22 mouse cellular contexts compared by ENCODE assay signal in the genomic region with DNA sequence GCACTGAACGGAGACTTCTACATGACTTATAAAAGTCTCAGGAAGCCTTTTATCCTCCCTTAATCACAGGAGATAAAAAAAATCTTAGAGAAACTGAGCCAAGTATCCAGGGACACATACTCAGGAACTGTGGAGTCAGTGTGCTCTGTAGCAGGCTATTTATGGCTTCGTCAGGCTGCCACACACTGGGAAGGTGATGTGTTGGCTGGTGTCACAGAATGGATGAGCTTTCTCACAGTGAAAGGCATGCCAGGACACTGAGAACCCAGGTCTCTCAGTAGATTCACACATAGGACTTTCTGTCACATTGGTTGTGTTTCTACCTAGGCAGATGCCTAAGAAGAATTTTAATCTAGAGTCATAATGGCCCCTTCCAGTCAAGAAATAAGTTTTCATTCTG. TPM values are rescaled to one million over a fixed set of nuclear protein-coding genes. Genes with fewer than 3 reads are reported as not detected.
A peak's percentile ranks its signal among the peaks of the same experiment; 100 is the strongest.
DNase-seq lines count a peak whose midpoint lies in the region; ATAC-seq lines count a peak whose summit lies in the region.
"Had no signal": no experiment of that assay in that cellular context is flagged by ENCODE, and none has a peak within 500 bp of the region (broad histone marks: within the 10 kb centered on the region; RNA-seq: fewer than 3 reads in every experiment).

No protein-coding gene starts in this region.

- no peak for DNase-seq in cerebellum, postnatal 4 days (ENCODE audit: low spot score in 2 of 2)
- DNase-seq in heart, embryonic 10.5 days (ENCODE audit: low spot score) = no peak
- peak; percentile 72 for DNase-seq in brain, adult 2 months (ENCODE audit: low read depth, low spot score)
- DNase-seq in cerebellum, postnatal 10 days = peak; percentile 42 to 54
- DNase-seq in forebrain, embryonic 11.5 days (ENCODE audit: low spot score) = no peak
- no peak for DNase-seq in thymus, postnatal 10 days (ENCODE audit: low spot score in 2 of 2)
- DNase-seq: thymus, postnatal 36 days had no signal

- H3K9me3 ChIP-seq in heart, embryonic 15.5 days (replicated peaks) = no peaks in the 10 kb centered on the region
- H3K9me3 ChIP-seq in heart, embryonic 10.5 days = no peaks in the 10 kb centered on the region
- no peaks in the 10 kb centered on the region for H3K9me3 ChIP-seq in forebrain, embryonic 11.5 days (ENCODE audit: control insufficient read depth, low read length)
- H3K9me3 ChIP-seq: forebrain, embryonic 13.5 days; hindbrain, embryonic 15.5 days; kidney, embryonic 15.5 days; liver, embryonic 15.5 days; midbrain, embryonic 15.5 days had no signal

- peaks cover 6% of the 10 kb centered on the region; the same call in 1 of the 2 replicates for H3K4me1 ChIP-seq in heart, embryonic 15.5 days (replicated peaks)
- H3K4me1 ChIP-seq in heart, embryonic 10.5 days = peaks cover 8% of the 10 kb centered on the region; the same call in 1 of the 2 replicates
- H3K4me1 ChIP-seq in forebrain, embryonic 11.5 days (replicated peaks; ENCODE audit: control insufficient read depth, insufficient read depth, low read length) = no peaks in the 10 kb centered on the region
- H3K4me1 ChIP-seq: forebrain, embryonic 13.5 days; hindbrain, embryonic 15.5 days; kidney, embryonic 15.5 days; liver, embryonic 15.5 days; megakaryocyte, embryonic 14.5 days; midbrain, embryonic 15.5 days had no signal

- no peak overlapping the region for H3K4me3 ChIP-seq in heart, embryonic 15.5 days
- H3K4me3 ChIP-seq in heart, embryonic 10.5 days = no peak overlapping the region
- H3K4me3 ChIP-seq in forebrain, embryonic 11.5 days (ENCODE audit: low read depth, low read length) = no peak overlapping the region
- H3K4me3 ChIP-seq: forebrain, embryonic 13.5 days; hindbrain, embryonic 15.5 days; kidney, embryonic 15.5 days; liver, embryonic 15.5 days; megakaryocyte, embryonic 14.5 days; midbrain, embryonic 15.5 days had no signal

- peak; percentile 82 for ATAC-seq in cerebellum, adult (ENCODE audit: insufficient number of reproducible peaks, low FRiP score, low TSS enrichment)
- ATAC-seq in heart, embryonic 15.5 days (replicated peaks; ENCODE audit: insufficient number of reproducible peaks, insufficient read depth, low FRiP score, low read depth) = no peak
- no peak for ATAC-seq in forebrain, embryonic 11.5 days (replicated peaks; ENCODE audit: low FRiP score)
- ATAC-seq: CD4-positive, CD25-positive, alpha-beta regulatory T cell, adult 4 months; forebrain, embryonic 13.5 days; midbrain, embryonic 15.5 days had no signal

- no peaks in the 10 kb centered on the region for H3K36me3 ChIP-seq in heart, embryonic 15.5 days
- no peaks in the 10 kb centered on the region for H3K36me3 ChIP-seq in heart, embryonic 10.5 days
- H3K36me3 ChIP-seq in forebrain, embryonic 11.5 days (ENCODE audit: control insufficient read depth, insufficient read depth, low read length) = no peaks in the 10 kb centered on the region
- H3K36me3 ChIP-seq: G1E; hindbrain, embryonic 15.5 days; kidney, embryonic 15.5 days; liver, embryonic 15.5 days; midbrain, embryonic 15.5 days had no signal

- 43% methylated on average over 2 of the region's 2 CpGs for WGBS in heart, embryonic 15.5 days
- 53% methylated on average over 2 of the region's 2 CpGs for WGBS in heart, embryonic 10.5 days
- 85% methylated on average over 2 of the region's 2 CpGs for WGBS in forebrain, embryonic 11.5 days

- H3K9ac ChIP-seq in heart, embryonic 15.5 days = no peak overlapping the region
- H3K9ac ChIP-seq in forebrain, embryonic 11.5 days (ENCODE audit: low read length) = no peak overlapping the region
- H3K9ac ChIP-seq: forebrain, embryonic 13.5 days; hindbrain, embryonic 15.5 days; kidney, embryonic 15.5 days; liver, embryonic 15.5 days; midbrain, embryonic 15.5 days had no signal

- no peak overlapping the region for H3K4me2 ChIP-seq in heart, embryonic 15.5 days
- no peak overlapping the region for H3K4me2 ChIP-seq in forebrain, embryonic 11.5 days (ENCODE audit: low read depth, low read length, severe bottlenecking)
- H3K4me2 ChIP-seq: forebrain, embryonic 13.5 days; hindbrain, embryonic 15.5 days; kidney, embryonic 15.5 days; liver, embryonic 15.5 days; midbrain, embryonic 15.5 days had no signal

- H3K27me3 ChIP-seq in heart, embryonic 15.5 days = no peaks in the 10 kb centered on the region
- H3K27me3 ChIP-seq in heart, embryonic 10.5 days (ENCODE audit: insufficient read depth, poor library complexity, severe bottlenecking) = peaks cover 2% of the 10 kb centered on the region; the same call in 1 of the 2 replicates
- H3K27me3 ChIP-seq in forebrain, embryonic 11.5 days (ENCODE audit: control insufficient read depth, insufficient read depth, low read length) = no peaks in the 10 kb centered on the region
- H3K27me3 ChIP-seq: forebrain, embryonic 13.5 days; hindbrain, embryonic 15.5 days; kidney, embryonic 15.5 days; liver, embryonic 15.5 days; megakaryocyte, embryonic 14.5 days; midbrain, embryonic 15.5 days had no signal

- peak overlapping the region; percentile 27 for H3K27ac ChIP-seq in heart, embryonic 15.5 days
- no peak overlapping the region for H3K27ac ChIP-seq in heart, embryonic 10.5 days
- H3K27ac ChIP-seq in forebrain, embryonic 11.5 days (ENCODE audit: low read depth, low read length) = no peak overlapping the region
- H3K27ac ChIP-seq: forebrain, embryonic 13.5 days; hindbrain, embryonic 15.5 days; kidney, embryonic 15.5 days; liver, embryonic 15.5 days; midbrain, embryonic 15.5 days; stomach, postnatal 0 days had no signal

RNA-seq across cellular contexts. Expression of a gene that starts 31.7 kb away (rescaled TPM):
- not detected in 2 replicates for polyA plus RNA-seq in heart, embryonic 15.5 days (2015; fragmentation: Nextera tagmentation; extraction: Ambion mirVana)
- polyA plus RNA-seq in heart, embryonic 10.5 days (2016; fragmentation: Nextera tagmentation; extraction: Ambion mirVana) = not detected in 2 replicates
- polyA plus RNA-seq in forebrain, embryonic 11.5 days (2014; fragmentation: Nextera tagmentation; extraction: Ambion mirVana) = not detected in 2 replicates
- polyA plus RNA-seq: CD4-positive, CD25-positive, alpha-beta regulatory T cell, adult 4 months; forebrain, embryonic 13.5 days; G1E; heart, embryonic 14.5 days; hindbrain, embryonic 15.5 days; intestine, embryonic 16.5 days; kidney, embryonic 15.5 days; limb, embryonic 14.5 days; liver, embryonic 15.5 days; midbrain, embryonic 15.5 days; spleen, adult 2 months; stomach, postnatal 0 days had no signal

RNA-seq across cellular contexts. Expression of a gene that starts 59.8 kb away (rescaled TPM):
- 0.25 and 0.30 TPM in 2 replicates for polyA plus RNA-seq in heart, embryonic 15.5 days (2015; fragmentation: Nextera tagmentation; extraction: Ambion mirVana)
- 0.06 and 0.07 TPM in 2 replicates for polyA plus RNA-seq in heart, embryonic 10.5 days (2016; fragmentation: Nextera tagmentation; extraction: Ambion mirVana)
- polyA plus RNA-seq in forebrain, embryonic 11.5 days (2014; fragmentation: Nextera tagmentation; extraction: Ambion mirVana) = not detected in 2 replicates
- polyA plus RNA-seq: CD4-positive, CD25-positive, alpha-beta regulatory T cell, adult 4 months; forebrain, embryonic 13.5 days; G1E; hindbrain, embryonic 15.5 days; intestine, embryonic 16.5 days; kidney, embryonic 15.5 days; liver, embryonic 15.5 days; midbrain, embryonic 15.5 days; stomach, postnatal 0 days had no signal

Comparison
In these comparisons a context has a peak if more than half of its experiments do, and no peak if none do; other contexts are left out.
1. DNase-seq: peak in brain, adult 2 months (single experiment) and cerebellum, postnatal 10 days (2 of 2); none in cerebellum, postnatal 4 days (0 of 2), heart, embryonic 10.5 days (single experiment), forebrain, embryonic 11.5 days (single experiment) and thymus, postnatal 10 days (0 of 2).